Mouse (Mus musculus): ENCODE data around the gene Fbxo21. TPM values are rescaled to one million over a fixed set of nuclear protein-coding genes. Genes with fewer than 3 reads are reported as not detected.

Gene Fbxo21
- polyA plus RNA-seq, 1 experiment = 15.7 TPM

- no peak overlapping the region for H3K4me3 ChIP-seq (ENCODE audit: extremely low read depth, insufficient read depth, insufficient read length)
- WGBS = 89% methylated on average over 9 of the region's 9 CpGs
- H3K27me3 ChIP-seq (ENCODE audit: control insufficient read depth, insufficient read depth, low read length) = peaks cover 17% of the 10 kb centered on the region
- DNase-seq (ENCODE audit: low read depth in 1 of 2, low spot score in 2 of 2) = no peak
- H3K4me1 ChIP-seq (ENCODE audit: control insufficient read depth, insufficient read depth, insufficient read length) = peaks cover 10% of the 10 kb centered on the region; the same call in 1 of the 2 replicates
- no peak overlapping the region for H3K27ac ChIP-seq (ENCODE audit: insufficient read depth, low read length)
- no peaks in the 10 kb centered on the region for H3K36me3 ChIP-seq (ENCODE audit: control insufficient read depth, insufficient read depth, low read length)
- no peak for TF ChIP-seq POLR2A (IDR thresholded peaks at IDR 0.05; ENCODE audit: low read depth, low read length)
- TF ChIP-seq CTCF (IDR thresholded peaks at IDR 0.05; ENCODE audit: extremely low read depth, insufficient read depth, insufficient read length, insufficient replicate concordance) = no peak
These were observed 53.6 kb downstream of the Fbxo21 start for GRCm38 (mm10) chr5:118030022-118030675.

- H3K27ac ChIP-seq (ENCODE audit: insufficient read depth, low read length) = no peak overlapping the region
- peaks cover 15% of the 10 kb centered on the region for H3K27me3 ChIP-seq (ENCODE audit: control insufficient read depth, insufficient read depth, low read length)
- whole genome bisulfite sequencing = 86% methylated on average over 5 of the region's 5 CpGs
- DNase-seq (ENCODE audit: low read depth in 1 of 2, low spot score in 2 of 2) = no peak
- H3K4me1 ChIP-seq (ENCODE audit: control insufficient read depth, insufficient read depth, insufficient read length) = peaks cover 10% of the 10 kb centered on the region; the same call in 1 of the 2 replicates
- H3K36me3 ChIP-seq (ENCODE audit: control insufficient read depth, insufficient read depth, low read length) = no peaks in the 10 kb centered on the region
- no peak overlapping the region for H3K4me3 ChIP-seq (ENCODE audit: extremely low read depth, insufficient read depth, insufficient read length)
- no peak for TF ChIP-seq CTCF (IDR thresholded peaks at IDR 0.05; ENCODE audit: extremely low read depth, insufficient read depth, insufficient read length, insufficient replicate concordance)
These were observed 54.5 kb downstream of the Fbxo21 start for GRCm38 (mm10) chr5:118031059-118031458.

- H3K36me3 ChIP-seq (ENCODE audit: control insufficient read depth, insufficient read depth, low read length) = no peaks in the 10 kb centered on the region
- no peak for TF ChIP-seq CTCF (IDR thresholded peaks at IDR 0.05; ENCODE audit: extremely low read depth, insufficient read depth, insufficient read length, insufficient replicate concordance)
- no peak for TF ChIP-seq POLR2A (IDR thresholded peaks at IDR 0.05; ENCODE audit: low read depth, low read length)
- 89% methylated on average over 4 of the region's 4 CpGs for WGBS
- peaks cover 10% of the 10 kb centered on the region; the same call in 1 of the 2 replicates for H3K4me1 ChIP-seq (ENCODE audit: control insufficient read depth, insufficient read depth, insufficient read length)
- no peak overlapping the region for H3K27ac ChIP-seq (ENCODE audit: insufficient read depth, low read length)
- H3K4me3 ChIP-seq (ENCODE audit: extremely low read depth, insufficient read depth, insufficient read length) = no peak overlapping the region
- H3K27me3 ChIP-seq (ENCODE audit: control insufficient read depth, insufficient read depth, low read length) = peaks cover 15% of the 10 kb centered on the region
- DNase-seq (ENCODE audit: low read depth in 1 of 2, low spot score in 2 of 2) = no peak
These were observed 55.0 kb downstream of the Fbxo21 start for GRCm38 (mm10) chr5:118031508-118031907.

GRCm38 (mm10) chr5:118033328-118033727 is 56.8 kb downstream of the Fbxo21 start:
- TF ChIP-seq CTCF (IDR thresholded peaks at IDR 0.05; ENCODE audit: extremely low read depth, insufficient read depth, insufficient read length, insufficient replicate concordance) (no peak), POLR2A (IDR thresholded peaks at IDR 0.05; ENCODE audit: low read depth, low read length) (no peak)
- peaks cover 7% of the 10 kb centered on the region for H3K4me1 ChIP-seq (ENCODE audit: control insufficient read depth, insufficient read depth, insufficient read length)
- no peaks in the 10 kb centered on the region for H3K36me3 ChIP-seq (ENCODE audit: control insufficient read depth, insufficient read depth, low read length)
- no peak overlapping the region for H3K4me3 ChIP-seq (ENCODE audit: extremely low read depth, insufficient read depth, insufficient read length)
- H3K27ac ChIP-seq (ENCODE audit: insufficient read depth, low read length) = no peak overlapping the region
- no peaks in the 10 kb centered on the region for H3K27me3 ChIP-seq (ENCODE audit: control insufficient read depth, insufficient read depth, low read length)
- DNase-seq (ENCODE audit: low read depth in 1 of 2, low spot score in 2 of 2) = no peak
- 15% methylated on average over 4 of the region's 4 CpGs for WGBS

GRCm38 (mm10) chr5:118033740-118034139 is 57.2 kb downstream of the Fbxo21 start:
- WGBS = 74% methylated on average over 6 of the region's 6 CpGs
- no peaks in the 10 kb centered on the region for H3K27me3 ChIP-seq (ENCODE audit: control insufficient read depth, insufficient read depth, low read length)
- H3K36me3 ChIP-seq (ENCODE audit: control insufficient read depth, insufficient read depth, low read length) = no peaks in the 10 kb centered on the region
- H3K27ac ChIP-seq (ENCODE audit: insufficient read depth, low read length) = no peak overlapping the region
- H3K4me1 ChIP-seq (ENCODE audit: control insufficient read depth, insufficient read depth, insufficient read length) = peaks cover 5% of the 10 kb centered on the region
- no peak for DNase-seq (ENCODE audit: low read depth in 1 of 2, low spot score in 2 of 2)
- TF ChIP-seq POLR2A (IDR thresholded peaks at IDR 0.05; ENCODE audit: low read depth, low read length) = no peak
- no peak for TF ChIP-seq CTCF (IDR thresholded peaks at IDR 0.05; ENCODE audit: extremely low read depth, insufficient read depth, insufficient read length, insufficient replicate concordance)
- no peak overlapping the region for H3K4me3 ChIP-seq (ENCODE audit: extremely low read depth, insufficient read depth, insufficient read length)

GRCm38 (mm10) chr5:118034632-118035031 is 58.1 kb downstream of the Fbxo21 start:
- 98% methylated on average over 1 of the region's 1 CpGs for WGBS
- DNase-seq (ENCODE audit: low read depth in 1 of 2, low spot score in 2 of 2) = no peak
- no peak overlapping the region for H3K4me3 ChIP-seq (ENCODE audit: extremely low read depth, insufficient read depth, insufficient read length)
- peaks cover 4% of the 10 kb centered on the region; the same call in 1 of the 2 replicates for H3K4me1 ChIP-seq (ENCODE audit: control insufficient read depth, insufficient read depth, insufficient read length)
- TF ChIP-seq POLR2A (IDR thresholded peaks at IDR 0.05; ENCODE audit: low read depth, low read length) (no peak), CTCF (IDR thresholded peaks at IDR 0.05; ENCODE audit: extremely low read depth, insufficient read depth, insufficient read length, insufficient replicate concordance) (no peak)
- H3K36me3 ChIP-seq (ENCODE audit: control insufficient read depth, insufficient read depth, low read length) = no peaks in the 10 kb centered on the region
- H3K27me3 ChIP-seq (ENCODE audit: control insufficient read depth, insufficient read depth, low read length) = no peaks in the 10 kb centered on the region
- H3K27ac ChIP-seq (ENCODE audit: insufficient read depth, low read length) = no peak overlapping the region

GRCm38 (mm10) chr5:118035786-118036185 is 59.3 kb downstream of the Fbxo21 start:
- H3K4me1 ChIP-seq (ENCODE audit: control insufficient read depth, insufficient read depth, insufficient read length) = peaks cover 4% of the 10 kb centered on the region; the same call in 1 of the 2 replicates
- TF ChIP-seq CTCF (IDR thresholded peaks at IDR 0.05; ENCODE audit: extremely low read depth, insufficient read depth, insufficient read length, insufficient replicate concordance) (no peak), POLR2A (IDR thresholded peaks at IDR 0.05; ENCODE audit: low read depth, low read length) (no peak)
- DNase-seq (ENCODE audit: low read depth in 1 of 2, low spot score in 2 of 2) = no peak
- WGBS = 62% methylated on average over 3 of the region's 3 CpGs
- no peaks in the 10 kb centered on the region for H3K36me3 ChIP-seq (ENCODE audit: control insufficient read depth, insufficient read depth, low read length)
- no peak overlapping the region for H3K4me3 ChIP-seq (ENCODE audit: extremely low read depth, insufficient read depth, insufficient read length)
- no peaks in the 10 kb centered on the region for H3K27me3 ChIP-seq (ENCODE audit: control insufficient read depth, insufficient read depth, low read length)
- no peak overlapping the region for H3K27ac ChIP-seq (ENCODE audit: insufficient read depth, low read length)

Measured in spleen, adult 2 months (tissue).